Mouse (Mus musculus) ES-Bruce4 (cell line): ENCODE results near the gene Fancd2os.

ENCODE experiments used
- CTCF ChIP-seq: IDR thresholded peaks from one replicate; pipeline ENCODE4 v1.8.1; 2011; ENCODE audit warnings: low read depth, low read length
- EP300 ChIP-seq: IDR thresholded peaks from 2 replicates; pipeline ENCODE4 v1.6.1; 2011; ENCODE audit warnings: low read depth, low read length; ENCODE audit not compliant: insufficient read depth
- POLR2A ChIP-seq: IDR thresholded peaks from one replicate; pipeline ENCODE4 v1.8.1; 2011; ENCODE audit warnings: low read length; ENCODE audit not compliant: insufficient read depth

DNA sequence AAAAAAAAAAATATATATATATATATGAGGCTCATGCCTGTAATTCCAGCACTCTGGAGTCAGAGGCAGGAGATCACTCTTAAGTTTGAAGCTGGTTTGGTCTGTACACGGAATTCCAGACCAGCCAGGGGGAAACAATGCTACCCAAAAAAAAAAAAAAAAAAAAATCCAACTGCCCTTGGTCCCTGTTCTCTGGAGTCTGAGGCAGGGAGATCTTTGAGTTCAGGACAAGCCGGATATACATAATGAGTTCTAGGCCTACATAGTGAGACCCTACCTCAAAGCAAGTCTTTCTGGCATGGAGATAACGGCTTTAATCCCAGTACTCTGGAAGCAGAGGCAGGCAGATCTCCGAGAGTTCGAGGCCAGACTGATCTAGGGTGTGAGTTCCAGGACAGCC lies 22.9 kb upstream of the Fancd2os start:
- TF ChIP-seq CTCF (no peak), EP300 (no peak), POLR2A (no peak)
